Mouse (Mus musculus) kidney, postnatal 14 days (tissue): ENCODE results near the gene Tmem107.

Experiments used
- DNase-seq: peaks from one replicate; pipeline ENCODE4 v3.0.0; 2022; ENCODE audit warnings: mixed read lengths

Tmem107 gene

GRCm38 (mm10) chr11:69059975-69060411 is 10.6 kb upstream of the Tmem107 start:
- peak; percentile 72 for DNase-seq

- peak; percentile 38 for DNase-seq
Measured at GRCm38 (mm10) chr11:69060448-69061254, 10.0 kb upstream of the Tmem107 start.

GRCm38 (mm10) chr11:69061255-69061912 is 9.2 kb upstream of the Tmem107 start:
- DNase-seq: no peak

- DNase-seq: peak; percentile 86
Measured at GRCm38 (mm10) chr11:69062194-69062760, 8.3 kb upstream of the Tmem107 start.

GRCm38 (mm10) chr11:69062761-69063224 is 7.8 kb upstream of the Tmem107 start:
- peak; percentile 96 for DNase-seq

- DNase-seq: peak; percentile 88
Measured at GRCm38 (mm10) chr11:69063413-69064201, 7.0 kb upstream of the Tmem107 start.

GRCm38 (mm10) chr11:69064259-69065133 is 6.1 kb upstream of the Tmem107 start:
- DNase-seq: no peak

- no peak for DNase-seq
Measured at GRCm38 (mm10) chr11:69065394-69065925, 5.1 kb upstream of the Tmem107 start.

GRCm38 (mm10) chr11:69066163-69066861 is 4.3 kb upstream of the Tmem107 start:
- DNase-seq: peak; percentile 40

GRCm38 (mm10) chr11:69066956-69067355 is 3.6 kb upstream of the Tmem107 start:
- DNase-seq: peak; percentile 94

GRCm38 (mm10) chr11:69067601-69068000 is 3.0 kb upstream of the Tmem107 start:
- DNase-seq: peak; percentile 28

GRCm38 (mm10) chr11:69070093-69070492 is 513 bp upstream of the Tmem107 start:
- DNase-seq: peak; percentile 33

GRCm38 (mm10) chr11:69071262-69071661 is 656 bp downstream of the Tmem107 start:
- no peak for DNase-seq

- no peak for DNase-seq
Measured at GRCm38 (mm10) chr11:69072234-69072633, 1.6 kb downstream of the Tmem107 start.

- DNase-seq: no peak
Measured at GRCm38 (mm10) chr11:69072666-69073064, 2.1 kb downstream of the Tmem107 start.

GRCm38 (mm10) chr11:69073065-69073888 is 2.7 kb downstream of the Tmem107 start:
- peak; percentile 91 for DNase-seq

GRCm38 (mm10) chr11:69073951-69074775 is 3.6 kb downstream of the Tmem107 start:
- no peak for DNase-seq

GRCm38 (mm10) chr11:69074776-69075069 is 4.1 kb downstream of the Tmem107 start:
- no peak for DNase-seq
